Mouse (Mus musculus) splenic B cell, adult 2 months (primary cell): ENCODE data around the gene 6430628N08Rik.
A peak's percentile ranks its signal among the peaks of the same experiment; 100 is the strongest.

Experiments used
- DNase-seq: peaks from one replicate; pipeline ENCODE4 v3.0.0-alpha.2; 2011; ENCODE audit warnings: low read depth, low spot score
- H3K27me3 ChIP-seq: 2 replicates; pipeline ENCODE4 v1.6.1; 2012; ENCODE audit warnings: mild to moderate bottlenecking, low read length, moderate library complexity, mixed read lengths; ENCODE audit not compliant: control insufficient read depth, poor library complexity, insufficient read depth, severe bottlenecking
- H3K36me3 ChIP-seq: 2 replicates; pipeline ENCODE4 v1.6.1; 2012; ENCODE audit warnings: mild to moderate bottlenecking, low read length, moderate library complexity, mixed read lengths; ENCODE audit not compliant: control insufficient read depth, poor library complexity, insufficient read depth, severe bottlenecking

The 6430628N08Rik gene

GRCm38 (mm10) chr4:115869512-115870210, 20.8 kb upstream of the 6430628N08Rik start:
- Histone ChIP-seq H3K36me3 (peaks cover 8% of the 10 kb centered on the region; the same call in 1 of the 2 replicates), H3K27me3 (no peaks in the 10 kb centered on the region)
- no peak for DNase-seq

- no peak for DNase-seq
- H3K36me3 ChIP-seq: peaks cover 9% of the 10 kb centered on the region
- H3K27me3 ChIP-seq: no peaks in the 10 kb centered on the region
Measured at GRCm38 (mm10) chr4:115873231-115873630, 17.2 kb upstream of the 6430628N08Rik start.

GRCm38 (mm10) chr4:115878216-115878678, 12.2 kb upstream of the 6430628N08Rik start:
- Histone ChIP-seq H3K27me3 (no peaks in the 10 kb centered on the region), H3K36me3 (peaks cover 7% of the 10 kb centered on the region; the same call in 1 of the 2 replicates)
- DNase-seq: no peak

GRCm38 (mm10) chr4:115878828-115879227, 11.6 kb upstream of the 6430628N08Rik start:
- no peaks in the 10 kb centered on the region for H3K27me3 ChIP-seq
- DNase-seq: no peak
- H3K36me3 ChIP-seq: peaks cover 7% of the 10 kb centered on the region; the same call in 1 of the 2 replicates

DNA sequence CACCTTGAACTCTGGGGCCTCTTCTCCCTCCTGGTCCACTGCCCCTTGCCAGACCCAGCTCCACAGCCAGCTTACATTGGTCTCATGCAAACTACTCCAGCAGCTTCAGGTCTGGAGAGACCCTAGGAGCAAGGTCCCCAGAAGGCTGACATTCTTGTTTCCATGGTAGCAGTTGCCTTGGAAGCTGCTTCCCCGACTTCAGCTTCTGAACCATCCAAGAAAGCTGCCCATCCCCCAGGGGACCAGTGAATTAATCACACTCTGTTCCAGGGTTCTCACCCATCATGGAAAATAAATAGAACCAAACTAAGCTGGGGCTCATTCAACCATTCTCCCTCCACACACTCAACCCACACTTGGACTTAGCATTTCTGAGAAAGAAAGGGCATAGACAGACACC, 9.3 kb upstream of the 6430628N08Rik start:
- Histone ChIP-seq H3K27me3 (no peaks in the 10 kb centered on the region), H3K36me3 (no peaks in the 10 kb centered on the region; the same call in 1 of the 2 replicates)
- no peak for DNase-seq

DNA sequence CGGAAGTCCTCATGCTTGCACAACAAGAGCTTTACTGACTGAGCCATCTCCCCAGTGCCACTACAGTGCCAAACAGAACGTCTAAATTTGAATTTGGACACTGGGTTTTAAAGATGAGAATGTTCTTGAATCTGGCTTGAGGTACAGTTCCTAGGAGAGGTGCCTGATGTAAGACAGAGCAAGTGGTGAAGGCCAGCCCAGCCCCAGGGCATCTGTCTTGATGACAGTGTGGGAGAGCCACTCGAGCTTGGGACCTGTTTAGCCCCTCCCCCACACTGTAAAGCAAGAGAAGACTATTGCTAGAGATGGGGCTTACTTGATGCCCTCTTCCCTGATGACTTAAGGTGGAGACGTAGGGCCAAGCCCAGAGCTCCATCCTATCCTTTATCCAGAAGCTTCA, 8.3 kb upstream of the 6430628N08Rik start:
- no peaks in the 10 kb centered on the region; the same call in 1 of the 2 replicates for H3K36me3 ChIP-seq
- no peaks in the 10 kb centered on the region for H3K27me3 ChIP-seq
- no peak for DNase-seq

GRCm38 (mm10) chr4:115884022-115884421, 6.4 kb upstream of the 6430628N08Rik start, which contains the start of gene Kncn:
Kncn (plus strand) TSS chr4:115884400.
- no peak for DNase-seq
- Histone ChIP-seq H3K36me3 (no peaks in the 10 kb centered on the region), H3K27me3 (no peaks in the 10 kb centered on the region)

DNA sequence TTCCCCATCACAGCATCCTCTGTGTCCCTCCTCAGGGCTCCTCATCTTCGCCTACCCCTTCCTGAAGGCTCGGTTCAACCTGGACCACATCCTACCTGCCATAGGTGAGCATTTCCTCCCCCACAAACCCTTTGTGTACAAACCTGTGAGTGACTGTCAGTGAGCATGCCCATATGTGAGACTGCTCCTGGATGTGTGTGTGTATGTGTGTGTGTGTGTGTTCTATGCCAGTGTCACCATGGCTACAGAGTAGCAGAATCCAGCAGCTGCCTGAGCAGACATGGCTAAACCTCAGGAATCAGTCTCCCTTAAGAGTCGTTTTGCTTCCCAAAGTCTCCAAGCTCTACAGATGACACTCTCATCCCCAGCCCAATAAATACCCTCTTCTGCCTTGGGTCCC, 4.6 kb upstream of the 6430628N08Rik start:
- no peak for DNase-seq
- Histone ChIP-seq H3K27me3 (no peaks in the 10 kb centered on the region), H3K36me3 (no peaks in the 10 kb centered on the region)

GRCm38 (mm10) chr4:115886875-115887274, 3.6 kb upstream of the 6430628N08Rik start:
- no peaks in the 10 kb centered on the region for H3K27me3 ChIP-seq
- no peak for DNase-seq
- no peaks in the 10 kb centered on the region for H3K36me3 ChIP-seq

GRCm38 (mm10) chr4:115890066-115890465, 399 bp upstream of the 6430628N08Rik start:
- no peaks in the 10 kb centered on the region for H3K27me3 ChIP-seq
- DNase-seq: no peak

DNA sequence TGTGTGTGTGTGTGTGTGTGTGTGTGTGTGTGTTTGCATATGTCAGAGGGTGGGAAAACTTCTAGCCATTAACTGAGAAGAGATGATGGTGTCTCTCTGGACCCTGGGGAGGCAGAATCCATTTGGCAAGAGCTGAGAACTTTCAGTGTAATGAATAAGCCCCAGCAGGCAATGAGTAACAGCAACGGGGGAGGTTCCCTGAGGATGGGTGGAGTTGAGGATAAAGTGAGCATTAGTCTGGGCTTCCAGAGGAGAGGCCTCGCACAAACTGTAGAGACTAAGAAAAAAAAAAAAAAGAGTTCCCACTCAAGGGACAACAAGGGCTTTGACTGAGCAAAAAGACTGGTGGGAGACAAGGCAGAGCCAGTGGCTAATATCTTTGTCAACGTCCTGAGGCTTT, 3.8 kb downstream of the 6430628N08Rik start:
- Histone ChIP-seq H3K27me3 (no peaks in the 10 kb centered on the region), H3K36me3 (no peaks in the 10 kb centered on the region)
- no peak for DNase-seq

More at GRCm38 (mm10) chr4:115890066-115890465, 399 bp upstream of the 6430628N08Rik start:
- no peaks in the 10 kb centered on the region for H3K36me3 ChIP-seq

DNA sequence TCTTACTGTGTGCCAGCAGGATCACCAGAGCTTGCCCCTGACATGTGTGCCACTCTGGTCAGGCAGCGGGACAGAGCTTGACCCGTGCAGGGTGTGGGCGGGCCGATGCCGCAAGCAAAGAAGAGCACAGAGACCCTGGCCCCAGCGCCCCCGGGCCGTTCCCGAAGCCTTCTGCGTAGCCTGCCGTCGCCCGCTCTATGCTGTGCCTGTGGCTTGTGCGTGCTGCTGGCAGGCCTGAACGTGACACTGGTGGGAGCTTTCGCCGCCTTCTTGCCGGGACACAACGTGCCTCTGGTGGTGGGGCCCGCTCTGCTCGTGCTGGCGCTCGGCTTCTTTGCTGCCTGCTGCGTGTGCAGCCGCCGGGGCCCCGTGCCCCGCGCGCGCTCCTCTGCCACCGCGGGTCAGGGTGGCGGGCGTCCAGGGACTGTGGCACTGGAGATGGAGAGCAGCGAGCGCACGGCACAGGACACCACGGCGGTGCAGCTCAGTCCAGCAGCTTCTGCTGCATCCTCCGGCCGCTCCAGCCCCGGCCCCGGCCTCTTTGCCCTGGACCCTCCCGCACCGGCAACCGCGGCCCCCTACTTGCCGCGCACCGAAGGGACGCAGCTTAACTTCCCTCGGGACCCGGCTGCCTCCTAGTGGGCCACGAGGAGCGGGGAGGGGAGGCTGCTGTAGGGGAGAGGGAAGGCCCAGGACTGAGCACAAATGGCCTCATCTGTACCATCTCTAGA, 7.6 kb downstream of the 6430628N08Rik start:
- Histone ChIP-seq H3K27me3 (no peaks in the 10 kb centered on the region), H3K36me3 (no peaks in the 10 kb centered on the region)
- DNase-seq: no peak

GRCm38 (mm10) chr4:115902816-115903215, 12.4 kb downstream of the 6430628N08Rik start:
- Histone ChIP-seq H3K27me3 (no peaks in the 10 kb centered on the region), H3K36me3 (no peaks in the 10 kb centered on the region)
- peak; percentile 74 for DNase-seq

DNA sequence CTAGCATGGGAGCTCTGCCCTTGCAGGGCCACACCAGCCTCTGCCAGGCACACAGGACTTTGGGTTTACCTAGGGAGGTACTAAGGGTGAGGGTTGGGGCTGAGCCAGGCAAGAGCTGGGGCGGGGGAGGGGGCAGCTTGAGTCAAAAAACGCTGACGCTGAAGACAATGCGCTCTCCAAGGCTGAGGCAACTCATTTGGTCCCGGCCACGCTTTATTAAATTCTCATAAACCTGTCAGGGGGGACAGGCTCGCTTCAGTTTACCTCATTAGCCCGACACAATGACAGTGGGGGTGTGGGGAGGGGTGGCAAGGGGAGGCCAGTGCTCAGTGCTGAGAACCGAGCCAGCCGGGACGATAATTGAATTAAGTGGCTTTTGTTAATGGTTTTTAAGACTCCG, 13.9 kb downstream of the 6430628N08Rik start:
- Histone ChIP-seq H3K27me3 (no peaks in the 10 kb centered on the region), H3K36me3 (no peaks in the 10 kb centered on the region)
- no peak for DNase-seq

- H3K27me3 ChIP-seq: no peaks in the 10 kb centered on the region
- no peaks in the 10 kb centered on the region for H3K36me3 ChIP-seq
- no peak for DNase-seq
Measured at GRCm38 (mm10) chr4:115905701-115906100, 15.2 kb downstream of the 6430628N08Rik start.
